Mouse (Mus musculus) C2C12 (cell line): ENCODE results near the gene Stim1. TPM values are rescaled to one million over a fixed set of nuclear protein-coding genes. Genes with fewer than 3 reads are reported as not detected.

ENCODE experiments used
- H3K27me3 ChIP-seq: one replicate; pipeline ENCODE4 v1.6.1; 2011; ENCODE audit not compliant: control insufficient read depth, insufficient read depth, insufficient read length
- H3K36me3 ChIP-seq: one replicate; pipeline ENCODE4 v1.6.1; 2011; ENCODE audit not compliant: control insufficient read depth, insufficient read depth
- H3K4me3 ChIP-seq: one replicate; pipeline ENCODE4 v1.5.1; 2011; ENCODE audit warnings: mild to moderate bottlenecking, control low read depth; ENCODE audit not compliant: poor library complexity, insufficient read depth, severe bottlenecking
- H3K79me2 ChIP-seq: one replicate; pipeline ENCODE4 v1.6.1; 2011; ENCODE audit not compliant: control insufficient read depth, insufficient read depth
- H3K79me3 ChIP-seq: one replicate; pipeline ENCODE4 v1.6.1; 2011; ENCODE audit warnings: low read depth, control low read depth
- H3ac ChIP-seq: one replicate; pipeline ENCODE3; 2011; ENCODE audit warnings: low read depth; ENCODE audit not compliant: control insufficient read depth, insufficient read length
- CEBPB ChIP-seq: IDR thresholded peaks from one replicate; pipeline ENCODE4 v1.6.1; 2011; ENCODE audit warnings: low read depth, mild to moderate bottlenecking, control low read depth, moderate library complexity
- CTCF ChIP-seq: IDR thresholded peaks from one replicate; pipeline ENCODE4 v1.5.1; 2011; ENCODE audit not compliant: control insufficient read depth, insufficient read depth, insufficient read length
- FOSL1 ChIP-seq: IDR thresholded peaks from one replicate; pipeline ENCODE4 v1.8.0; 2011; ENCODE audit warnings: mild to moderate bottlenecking, low read length; ENCODE audit not compliant: poor library complexity, insufficient read depth, severe bottlenecking
- MAX ChIP-seq: IDR thresholded peaks from one replicate; pipeline ENCODE4 v1.6.1; 2011; ENCODE audit warnings: mild to moderate bottlenecking, control low read depth
- MYOD1 ChIP-seq: IDR thresholded peaks from one replicate; pipeline ENCODE4 v1.6.1; 2011; ENCODE audit warnings: low read depth; ENCODE audit not compliant: control insufficient read depth, insufficient read length
- MYOG ChIP-seq: IDR thresholded peaks from one replicate; pipeline ENCODE4 v1.6.1; 2011; ENCODE audit not compliant: control insufficient read depth, insufficient read length; ENCODE audit errors: extremely low read depth
- USF1 ChIP-seq: IDR thresholded peaks from one replicate; pipeline ENCODE4 v1.6.1; 2011; ENCODE audit warnings: low read depth, mild to moderate bottlenecking, control low read depth, moderate library complexity
- polyA plus RNA-seq: library from polyadenylated mRNA; unstranded; fragments of >200 nt; fragmentation: generic; extraction: Trizol; gene quantifications from one replicate; pipeline ENCODE4 v1.2.1, GENCODE M21; 2012; ENCODE audit warnings: missing spikeins

Gene Stim1
- polyA plus RNA-seq, 1 experiment: 8.6 TPM

- Histone ChIP-seq H3K36me3 (no peaks in the 10 kb centered on the region), H3ac (no peak overlapping the region), H3K79me3 (no peaks in the 10 kb centered on the region), H3K4me3 (no peak overlapping the region), H3K79me2 (no peaks in the 10 kb centered on the region), H3K27me3 (no peaks in the 10 kb centered on the region)
- no peak for TF ChIP-seq MYOG
- no peak for TF ChIP-seq USF1
- no peak for TF ChIP-seq CTCF
- no peak for TF ChIP-seq FOSL1
- TF ChIP-seq MYOD1: no peak
- TF ChIP-seq MAX: no peak
- TF ChIP-seq CEBPB: no peak
Measured at GRCm38 (mm10) chr7:102272422-102272948, 4.9 kb downstream of the Stim1 start.

- Histone ChIP-seq H3K79me2 (no peaks in the 10 kb centered on the region), H3K79me3 (no peaks in the 10 kb centered on the region), H3ac (no peak overlapping the region), H3K36me3 (no peaks in the 10 kb centered on the region), H3K4me3 (no peak overlapping the region), H3K27me3 (no peaks in the 10 kb centered on the region)
- no peak for TF ChIP-seq CEBPB
- no peak for TF ChIP-seq CTCF
- TF ChIP-seq FOSL1: no peak
- no peak for TF ChIP-seq MYOG
- TF ChIP-seq MAX: no peak
- no peak for TF ChIP-seq USF1
- no peak for TF ChIP-seq MYOD1
Measured at GRCm38 (mm10) chr7:102281403-102281802, 13.8 kb downstream of the Stim1 start.

- TF ChIP-seq CEBPB: no peak
- TF ChIP-seq CTCF: no peak
- no peak for TF ChIP-seq MAX
- TF ChIP-seq MYOD1: no peak
- TF ChIP-seq USF1: no peak
- no peak for TF ChIP-seq MYOG
- no peak for TF ChIP-seq FOSL1
- Histone ChIP-seq H3K4me3 (no peak overlapping the region), H3ac (no peak overlapping the region), H3K79me3 (no peaks in the 10 kb centered on the region), H3K36me3 (no peaks in the 10 kb centered on the region), H3K79me2 (no peaks in the 10 kb centered on the region), H3K27me3 (no peaks in the 10 kb centered on the region)
Measured at GRCm38 (mm10) chr7:102282261-102282660, 14.7 kb downstream of the Stim1 start.

GRCm38 (mm10) chr7:102289466-102289865, 21.9 kb downstream of the Stim1 start:
- H3K36me3 ChIP-seq: no peaks in the 10 kb centered on the region

GRCm38 (mm10) chr7:102292228-102292627, 24.6 kb downstream of the Stim1 start:
- no peak overlapping the region for H3K4me3 ChIP-seq
- H3ac ChIP-seq: no peak overlapping the region
- no peak for TF ChIP-seq MAX
- TF ChIP-seq MYOD1: no peak
- no peak for TF ChIP-seq MYOG
- no peak for TF ChIP-seq FOSL1
- no peak for TF ChIP-seq CEBPB
- no peak for TF ChIP-seq CTCF
- TF ChIP-seq USF1: no peak
- no peaks in the 10 kb centered on the region for H3K79me3 ChIP-seq
- H3K27me3 ChIP-seq: no peaks in the 10 kb centered on the region
- no peaks in the 10 kb centered on the region for H3K36me3 ChIP-seq
- no peaks in the 10 kb centered on the region for H3K79me2 ChIP-seq

More at GRCm38 (mm10) chr7:102289466-102289865, 21.9 kb downstream of the Stim1 start:
- TF ChIP-seq MYOG: no peak
- no peak for TF ChIP-seq USF1
- no peak for TF ChIP-seq CTCF
- TF ChIP-seq CEBPB: no peak
- no peak for TF ChIP-seq MAX
- no peak for TF ChIP-seq MYOD1
- TF ChIP-seq FOSL1: no peak
- H3K27me3 ChIP-seq: no peaks in the 10 kb centered on the region
- no peak overlapping the region for H3K4me3 ChIP-seq
- H3K79me3 ChIP-seq: no peaks in the 10 kb centered on the region
- no peak overlapping the region for H3ac ChIP-seq
- no peaks in the 10 kb centered on the region for H3K79me2 ChIP-seq

DNA sequence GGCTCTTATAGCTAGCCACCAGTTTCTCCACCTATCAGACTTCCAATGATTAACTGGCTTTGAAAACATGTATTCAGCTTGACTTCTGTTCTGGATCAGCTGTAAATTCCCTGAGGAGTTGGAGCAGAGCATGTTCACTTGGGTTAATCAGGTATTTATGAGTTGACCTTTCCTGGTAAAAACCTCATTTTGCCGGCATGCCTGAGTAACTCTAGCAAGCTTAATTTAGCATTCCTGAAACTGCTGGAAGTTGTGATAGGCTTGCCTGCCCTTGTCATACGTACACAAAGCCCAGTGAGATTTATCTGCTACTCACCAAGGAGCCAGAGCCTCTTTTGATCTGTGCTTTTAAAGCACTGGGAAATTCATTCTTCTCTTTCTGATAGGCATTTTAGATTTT, 25.6 kb downstream of the Stim1 start:
- H3K79me3 ChIP-seq: no peaks in the 10 kb centered on the region
- no peaks in the 10 kb centered on the region for H3K27me3 ChIP-seq
- no peak for TF ChIP-seq CTCF
- no peak for TF ChIP-seq MAX
- TF ChIP-seq MYOD1: no peak
- no peak for TF ChIP-seq USF1
- TF ChIP-seq MYOG: no peak
- TF ChIP-seq CEBPB: no peak
- TF ChIP-seq FOSL1: no peak
- no peaks in the 10 kb centered on the region for H3K36me3 ChIP-seq
- no peak overlapping the region for H3ac ChIP-seq
- no peaks in the 10 kb centered on the region for H3K79me2 ChIP-seq
- H3K4me3 ChIP-seq: no peak overlapping the region
